ENCODE assay signal across 7 mouse cellular contexts in the genomic region with DNA sequence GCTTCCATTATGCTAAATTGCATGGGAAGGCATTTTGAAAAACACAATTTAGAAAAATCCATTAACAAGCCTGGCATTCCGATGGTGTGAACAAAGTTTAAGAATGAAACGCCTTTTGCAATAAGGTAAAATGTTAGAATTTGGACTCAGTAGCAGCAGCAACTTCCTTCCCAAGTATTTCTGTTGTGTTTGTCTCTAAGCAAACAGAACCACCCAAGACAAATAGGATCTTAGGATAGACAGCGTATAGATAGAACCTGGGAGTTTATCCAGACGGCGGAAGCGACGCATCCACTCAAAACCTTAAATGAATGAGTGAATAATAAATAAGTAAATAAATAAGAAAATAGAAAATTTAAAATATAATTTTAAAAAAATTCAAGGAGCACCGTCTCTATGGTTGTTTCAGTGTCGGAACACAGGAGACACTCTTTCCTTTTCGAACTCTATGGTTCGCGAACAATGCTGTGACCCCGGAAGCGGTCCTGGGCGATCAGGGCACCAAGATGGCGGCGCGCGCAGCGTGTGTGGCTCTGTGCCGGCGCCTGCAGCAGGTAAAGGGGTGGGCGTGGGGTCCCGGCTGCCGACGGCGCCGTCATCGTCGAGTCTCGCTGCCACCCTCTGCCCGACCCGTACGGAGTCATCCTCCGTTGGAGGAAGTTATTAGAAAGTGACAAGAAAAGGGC. TPM values are rescaled to one million over a fixed set of nuclear protein-coding genes. Genes with fewer than 3 reads are reported as not detected.
DNase-seq lines count a peak whose midpoint lies in the region; ATAC-seq lines count a peak whose summit lies in the region.

A gene (plus strand): TSS at position 487 of the 686 bp plus-strand sequence.

- H3K9me3 ChIP-seq in embryonic facial prominence, embryonic 11.5 days (replicated peaks; ENCODE audit: control insufficient read depth, low read length) = no peaks in the 10 kb centered on the region
- no peaks in the 10 kb centered on the region for H3K9me3 ChIP-seq in limb, embryonic 10.5 days (replicated peaks)
- H3K9me3 ChIP-seq in midbrain, embryonic 13.5 days = no peaks in the 10 kb centered on the region

- peak within 1 kb of the TSS; percentile 81 for H3K4me3 ChIP-seq in embryonic facial prominence, embryonic 11.5 days (ENCODE audit: low read depth, low read length)
- H3K4me3 ChIP-seq in limb, embryonic 10.5 days = peak within 1 kb of the TSS; percentile 86
- peak within 1 kb of the TSS; percentile 79 for H3K4me3 ChIP-seq in midbrain, embryonic 13.5 days (replicated peaks)

- 4% methylated on average over 35 of the region's 35 CpGs for WGBS in embryonic facial prominence, embryonic 11.5 days
- 4% methylated on average over 35 of the region's 35 CpGs for WGBS in limb, embryonic 10.5 days
- WGBS in midbrain, embryonic 13.5 days = 3% methylated on average over 35 of the region's 35 CpGs

- H3K4me1 ChIP-seq in embryonic facial prominence, embryonic 11.5 days (ENCODE audit: control insufficient read depth, insufficient read depth, low read length) = peaks cover 2% of the 10 kb centered on the region; the same call in 1 of the 2 replicates
- H3K4me1 ChIP-seq in limb, embryonic 10.5 days = peaks cover 8% of the 10 kb centered on the region
- peaks cover 24% of the 10 kb centered on the region for H3K4me1 ChIP-seq in midbrain, embryonic 13.5 days (replicated peaks)

- H3K4me2 ChIP-seq in embryonic facial prominence, embryonic 11.5 days (ENCODE audit: low read depth, low read length) = peak within 1 kb of the TSS; percentile 84
- peak within 1 kb of the TSS; percentile 88 for H3K4me2 ChIP-seq in midbrain, embryonic 13.5 days (replicated peaks)

- no peaks in the 10 kb centered on the region; the same call in 1 of the 2 replicates for H3K36me3 ChIP-seq in embryonic facial prominence, embryonic 11.5 days (replicated peaks; ENCODE audit: control insufficient read depth, insufficient read depth, low read depth, low read length)
- H3K36me3 ChIP-seq in limb, embryonic 10.5 days = peaks cover 18% of the 10 kb centered on the region
- H3K36me3 ChIP-seq in midbrain, embryonic 13.5 days = peaks cover 15% of the 10 kb centered on the region

- peak; percentile 83 for ATAC-seq in embryonic facial prominence, embryonic 11.5 days (replicated peaks; ENCODE audit: insufficient number of reproducible peaks, low FRiP score, low TSS enrichment, low read depth)
- ATAC-seq in granulocyte monocyte progenitor cell, adult 5-6 weeks (replicated peaks; ENCODE audit: poor library complexity, severe bottlenecking) = peak; percentile 96
- ATAC-seq in midbrain, embryonic 13.5 days = peak; percentile 94

- peak; percentile 93 for DNase-seq in adrenal gland, postnatal 14 days
- peak; percentile 96 for DNase-seq in embryonic facial prominence, embryonic 11.5 days (ENCODE audit: low spot score)
- DNase-seq in kidney, adult 11 months = peak; percentile 80
- peak; percentile 92 for DNase-seq in limb, embryonic 10.5 days (ENCODE audit: low spot score)
- DNase-seq in spleen, adult 12 weeks (ENCODE audit: low spot score) = peak; percentile 67

- no peaks in the 10 kb centered on the region for H3K27me3 ChIP-seq in embryonic facial prominence, embryonic 11.5 days (ENCODE audit: control insufficient read depth, insufficient read depth, low read length)
- H3K27me3 ChIP-seq in limb, embryonic 10.5 days (ENCODE audit: low read depth, poor library complexity, severe bottlenecking) = peaks cover 13% of the 10 kb centered on the region; the same call in 1 of the 2 replicates
- peaks cover 34% of the 10 kb centered on the region for H3K27me3 ChIP-seq in midbrain, embryonic 13.5 days

- peak within 1 kb of the TSS; percentile 80 for H3K9ac ChIP-seq in embryonic facial prominence, embryonic 11.5 days (replicated peaks; ENCODE audit: low read length)
- H3K9ac ChIP-seq in midbrain, embryonic 13.5 days (replicated peaks) = peak within 1 kb of the TSS; percentile 72

- no peak within 1 kb of the TSS for H3K27ac ChIP-seq in embryonic facial prominence, embryonic 11.5 days (replicated peaks; ENCODE audit: low read depth, low read length)
- peak within 1 kb of the TSS; percentile 87 for H3K27ac ChIP-seq in limb, embryonic 10.5 days
- peak within 1 kb of the TSS; percentile 76; the same call in 1 of the 2 replicates for H3K27ac ChIP-seq in midbrain, embryonic 13.5 days

RNA-seq across cellular contexts. Expression of the gene that starts here (rescaled TPM):
- total RNA-seq in adrenal gland, postnatal 14 days (2021) = 45.8 and 49.4 TPM in 2 replicates
- polyA plus RNA-seq in embryonic facial prominence, embryonic 11.5 days (2014; fragmentation: Nextera tagmentation; extraction: Ambion mirVana) = 74.1 and 75.2 TPM in 2 replicates
- 65.1 and 68.0 TPM in 2 replicates for total RNA-seq in granulocyte monocyte progenitor cell, adult 5-6 weeks (2014; fragmentation: Nextera tagmentation)
- total RNA-seq in granulocyte monocyte progenitor cell, adult 5-6 weeks (2017) = 65.8 and 70.8 TPM in 2 replicates
- 89.9 and 106 TPM in 2 replicates for polyA plus RNA-seq in limb, embryonic 10.5 days (2016; fragmentation: Nextera tagmentation; extraction: Ambion mirVana)
- polyA plus RNA-seq in midbrain, embryonic 13.5 days (2015; fragmentation: Nextera tagmentation; extraction: Ambion mirVana) = 76.8 and 81.0 TPM in 2 replicates
